Mouse (Mus musculus) midbrain, embryonic 10.5 days (tissue): ENCODE measurements around the gene Rev3l. TPM values are rescaled to one million over a fixed set of nuclear protein-coding genes. Genes with fewer than 3 reads are reported as not detected.
"Not testable (repeated sequence)": the region's sequence is repeated elsewhere in the genome, so short reads cannot be mapped to it uniquely, and the experiment has no call there.

ENCODE experiments used
- DNase-seq: peaks from one replicate; pipeline ENCODE4 v3.0.0-alpha.2; 2017; ENCODE audit warnings: low spot score
- H3K27ac ChIP-seq: fragments of 300-500 bp; sonication (generic); replicated peaks from 2 replicates; pipeline ENCODE4 v1.5.1; 2016; ENCODE audit warnings: mild to moderate bottlenecking
- H3K27me3 ChIP-seq: fragments of 300-500 bp; sonication (generic); 2 replicates; pipeline ENCODE4 v1.6.1; 2016; ENCODE audit warnings: low read depth, mild to moderate bottlenecking; ENCODE audit not compliant: poor library complexity, severe bottlenecking
- H3K36me3 ChIP-seq: fragments of 300-500 bp; sonication (generic); 2 replicates; pipeline ENCODE4 v1.6.1; 2016; ENCODE audit warnings: mild to moderate bottlenecking, moderate library complexity
- H3K4me1 ChIP-seq: fragments of 300-500 bp; sonication (generic); 2 replicates; pipeline ENCODE4 v1.6.1; 2016
- H3K4me3 ChIP-seq: fragments of 300-500 bp; sonication (generic); 2 replicates; pipeline ENCODE4 v1.5.1; 2016; ENCODE audit warnings: mild to moderate bottlenecking, moderate library complexity
- H3K9me3 ChIP-seq: fragments of 300-500 bp; sonication (generic); replicated peaks from 2 replicates; pipeline ENCODE4 v1.6.1; 2016; ENCODE audit warnings: mild to moderate bottlenecking
- WGBS: fragments of 180-500 bp; shearing (Covaris S2); methylation state at CpG from one replicate; pipeline ENCODE4 v1.1.7; 2016; 5-methylcytosine and 5-hydroxymethylcytosine counted together
- polyA plus RNA-seq: library from polyadenylated mRNA; unstranded; fragments of >200 nt; fragmentation: Nextera tagmentation; extraction: Ambion mirVana; gene quantifications from 2 replicates; pipeline ENCODE4 v1.2.1, GENCODE M21; 2016

The Rev3l gene
- polyA plus RNA-seq, 1 experiment from 2014 or later: 8.4 TPM

GRCm38 (mm10) chr10:39842621-39843020 is 110.7 kb downstream of the Rev3l start:
- WGBS: 92% methylated on average over 1 of the region's 1 CpGs
- Histone ChIP-seq H3K36me3 (peaks cover 78% of the 10 kb centered on the region), H3K27ac (no peak overlapping the region), H3K4me1 (no peaks in the 10 kb centered on the region), H3K27me3 (no peaks in the 10 kb centered on the region), H3K9me3 (no peaks in the 10 kb centered on the region), H3K4me3 (no peak overlapping the region)
- DNase-seq: no peak

- H3K4me3 ChIP-seq: no peak overlapping the region
- DNase-seq: no peak
- no peaks in the 10 kb centered on the region for H3K27me3 ChIP-seq
- H3K27ac ChIP-seq: no peak overlapping the region
- 86% methylated on average over 2 of the region's 2 CpGs for WGBS
- no peaks in the 10 kb centered on the region for H3K4me1 ChIP-seq
- peaks cover 69% of the 10 kb centered on the region for H3K36me3 ChIP-seq
- no peaks in the 10 kb centered on the region for H3K9me3 ChIP-seq
These were observed 133.6 kb downstream of the Rev3l start for GRCm38 (mm10) chr10:39865509-39865908.

DNA sequence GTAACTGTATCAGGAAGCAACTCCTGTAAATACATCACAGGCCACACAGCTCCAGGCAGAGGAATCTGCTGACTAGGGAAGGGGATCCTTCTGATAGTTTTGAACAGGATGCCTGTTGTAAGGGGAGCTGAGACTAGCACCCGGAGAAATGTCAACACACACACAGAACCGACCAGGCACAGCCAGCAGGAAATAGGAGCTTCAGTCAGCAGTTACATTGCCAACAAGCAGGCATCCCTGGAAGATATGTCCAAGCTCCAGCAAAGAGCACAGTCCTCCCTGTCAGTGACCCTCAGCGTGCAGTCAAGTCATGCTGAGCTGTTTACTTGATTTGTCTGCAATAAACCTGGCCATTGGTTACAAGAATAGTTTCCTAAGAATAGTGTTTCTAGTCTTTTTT is 156.7 kb downstream of the Rev3l start:
- DNase-seq: no peak
- H3K27ac ChIP-seq: no peak overlapping the region
- peaks cover 10% of the 10 kb centered on the region for H3K4me1 ChIP-seq
- no peak overlapping the region for H3K4me3 ChIP-seq
- H3K27me3 ChIP-seq: no peaks in the 10 kb centered on the region
- 70% methylated on average over 3 of the region's 3 CpGs for WGBS
- peaks cover 11% of the 10 kb centered on the region for H3K36me3 ChIP-seq
- H3K9me3 ChIP-seq: no peaks in the 10 kb centered on the region

- no peaks in the 10 kb centered on the region for H3K9me3 ChIP-seq
- no peak overlapping the region for H3K27ac ChIP-seq
- WGBS: 75% methylated on average over 11 of the region's 11 CpGs
- peaks cover 13% of the 10 kb centered on the region for H3K36me3 ChIP-seq
- no peak for DNase-seq
- peaks cover 23% of the 10 kb centered on the region for H3K4me1 ChIP-seq
- no peaks in the 10 kb centered on the region for H3K27me3 ChIP-seq
- no peak overlapping the region for H3K4me3 ChIP-seq
These were observed 162.1 kb downstream of the Rev3l start for GRCm38 (mm10) chr10:39893702-39894697.

DNA sequence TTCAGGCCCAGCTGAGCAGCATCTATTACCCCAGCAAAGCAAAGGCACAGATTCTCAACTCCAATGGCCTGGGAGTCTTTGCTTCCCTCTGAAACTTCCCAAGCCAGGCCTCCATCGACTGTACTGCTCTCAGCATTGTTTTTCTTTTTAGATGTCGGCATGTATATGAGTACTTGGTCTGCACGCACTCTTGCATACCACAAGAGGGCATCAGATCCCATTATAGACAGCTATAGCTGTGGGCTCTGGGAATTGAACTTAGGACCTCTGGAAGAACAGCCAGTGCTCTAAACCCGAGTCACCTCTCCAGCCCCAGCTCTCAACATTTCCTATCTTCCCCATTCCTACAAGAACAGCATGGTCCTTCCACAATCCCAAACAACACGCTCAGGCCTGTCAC is 164.6 kb downstream of the Rev3l start:
- H3K4me3 ChIP-seq: no peak overlapping the region
- peaks cover 25% of the 10 kb centered on the region for H3K4me1 ChIP-seq
- peaks cover 7% of the 10 kb centered on the region; the same call in 1 of the 2 replicates for H3K36me3 ChIP-seq
- WGBS: 84% methylated on average over 5 of the region's 5 CpGs
- no peak overlapping the region for H3K27ac ChIP-seq
- H3K9me3 ChIP-seq: no peaks in the 10 kb centered on the region
- DNase-seq: no peak
- no peaks in the 10 kb centered on the region for H3K27me3 ChIP-seq

- Histone ChIP-seq H3K4me1 (peaks cover 19% of the 10 kb centered on the region), H3K4me3 (peak within 1 kb of the TSS; percentile 89), H3K36me3 (no peaks in the 10 kb centered on the region), H3K27me3 (no peaks in the 10 kb centered on the region), H3K9me3 (no peaks in the 10 kb centered on the region), H3K27ac (peak within 1 kb of the TSS; percentile 98)
- peak; percentile 92 for DNase-seq
- WGBS: 1% methylated on average over 41 of the region's 41 CpGs
These were observed 167.0 kb downstream of the Rev3l start, which contains the start of gene Mfsd4b4 for GRCm38 (mm10) chr10:39898874-39899371. TSS of gene Mfsd4b4 (minus strand) at chr10:39899238.

DNA sequence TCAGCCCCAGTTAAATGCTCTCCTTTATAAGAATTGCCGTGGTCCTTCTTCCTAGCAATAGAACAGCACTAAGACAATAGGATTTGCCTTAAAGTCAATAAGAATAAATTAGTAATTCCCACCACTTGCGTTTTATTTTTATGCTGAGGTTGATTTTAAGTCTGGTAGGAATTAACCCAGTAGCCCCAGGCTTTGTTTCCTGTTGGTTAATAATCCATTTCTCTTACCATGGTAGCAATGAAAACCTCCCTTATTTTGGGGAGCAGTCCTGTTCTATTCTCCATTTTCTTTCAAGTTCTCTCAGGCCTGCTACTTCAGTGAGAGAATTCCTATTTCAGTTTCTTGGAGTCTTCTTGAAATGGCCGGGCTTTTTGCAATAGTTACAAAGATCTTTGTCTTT is 172.3 kb downstream of the Rev3l start:
- Histone ChIP-seq H3K4me1 (peaks cover 5% of the 10 kb centered on the region), H3K27me3 (no peaks in the 10 kb centered on the region), H3K4me3 (no peak overlapping the region), H3K9me3 (no peaks in the 10 kb centered on the region), H3K27ac (no peak overlapping the region), H3K36me3 (no peaks in the 10 kb centered on the region)
- 76% methylated on average over 3 of the region's 3 CpGs for WGBS
- no peak for DNase-seq

- H3K27ac ChIP-seq: no peak overlapping the region
- WGBS: 79% methylated on average over 10 of the region's 10 CpGs
- no peaks in the 10 kb centered on the region for H3K36me3 ChIP-seq
- no peaks in the 10 kb centered on the region for H3K27me3 ChIP-seq
- DNase-seq: no peak
- H3K4me1 ChIP-seq: no peaks in the 10 kb centered on the region
- no peaks in the 10 kb centered on the region for H3K9me3 ChIP-seq
- H3K4me3 ChIP-seq: no peak overlapping the region
These were observed 175.1 kb downstream of the Rev3l start for GRCm38 (mm10) chr10:39906799-39907658.

DNA sequence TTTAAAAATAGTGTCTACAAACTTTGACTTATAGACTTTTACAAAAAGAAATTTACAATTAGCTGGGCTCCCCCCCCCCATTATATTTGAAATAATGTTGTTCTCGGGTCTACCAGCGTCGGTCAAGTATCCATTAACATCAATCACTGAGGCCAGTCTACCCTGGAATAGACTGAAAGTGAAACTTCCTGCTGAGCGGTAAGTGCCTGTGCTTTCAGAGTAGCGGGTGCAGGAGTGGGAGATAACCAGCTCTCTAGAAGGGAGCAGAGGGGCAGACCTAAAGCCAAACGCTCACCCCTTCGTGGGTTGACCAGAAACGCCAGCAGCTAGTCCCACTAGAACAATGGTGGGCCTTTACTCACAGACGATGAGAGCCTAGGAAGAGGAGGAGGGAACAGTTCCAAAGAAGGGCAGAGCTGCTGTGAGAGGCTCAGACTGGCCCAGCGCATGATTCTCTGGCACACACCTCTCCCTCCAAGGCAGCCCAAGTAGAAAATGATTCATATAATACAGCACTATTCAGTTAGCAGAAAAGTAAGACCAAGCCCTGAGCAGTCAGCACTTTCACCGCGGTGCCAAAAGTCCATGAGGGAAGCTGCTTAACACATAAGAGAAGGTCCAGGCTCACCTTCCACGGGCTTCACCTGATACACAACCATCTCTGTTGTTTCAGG is 177.0 kb downstream of the Rev3l start:
- H3K27me3 ChIP-seq: no peaks in the 10 kb centered on the region
- WGBS: 79% methylated on average over 13 of the region's 13 CpGs

DNA sequence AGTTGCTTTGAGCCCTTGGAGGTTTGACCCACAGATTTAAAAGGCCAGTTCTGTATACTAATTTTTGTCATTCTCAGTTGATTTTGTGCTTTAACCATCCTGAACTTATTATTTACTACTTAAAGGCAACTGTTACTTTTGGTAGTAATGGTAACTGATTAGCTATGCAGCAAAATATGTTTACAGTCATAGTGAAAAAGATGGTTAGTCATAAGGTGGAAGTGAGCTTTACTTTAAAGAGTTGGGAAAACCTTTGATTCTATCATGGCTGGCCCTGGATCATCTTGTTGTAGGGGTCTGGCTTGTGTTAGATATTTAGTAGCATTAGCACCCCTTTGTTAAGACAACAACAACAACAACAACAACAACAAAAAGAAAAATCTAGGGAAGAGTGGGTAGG is 180.7 kb downstream of the Rev3l start:
- DNase-seq: no peak
- no peaks in the 10 kb centered on the region for H3K4me1 ChIP-seq
- no peaks in the 10 kb centered on the region for H3K9me3 ChIP-seq
- no peak overlapping the region for H3K27ac ChIP-seq
- H3K36me3 ChIP-seq: no peaks in the 10 kb centered on the region
- H3K27me3 ChIP-seq: no peaks in the 10 kb centered on the region
- H3K4me3 ChIP-seq: no peak overlapping the region

More for the DNA sequence above, 177.0 kb downstream of the Rev3l start:
- Histone ChIP-seq H3K36me3 (no peaks in the 10 kb centered on the region), H3K27ac (no peak overlapping the region), H3K9me3 (no peaks in the 10 kb centered on the region), H3K4me1 (no peaks in the 10 kb centered on the region), H3K4me3 (no peak overlapping the region)
- no peak for DNase-seq

DNA sequence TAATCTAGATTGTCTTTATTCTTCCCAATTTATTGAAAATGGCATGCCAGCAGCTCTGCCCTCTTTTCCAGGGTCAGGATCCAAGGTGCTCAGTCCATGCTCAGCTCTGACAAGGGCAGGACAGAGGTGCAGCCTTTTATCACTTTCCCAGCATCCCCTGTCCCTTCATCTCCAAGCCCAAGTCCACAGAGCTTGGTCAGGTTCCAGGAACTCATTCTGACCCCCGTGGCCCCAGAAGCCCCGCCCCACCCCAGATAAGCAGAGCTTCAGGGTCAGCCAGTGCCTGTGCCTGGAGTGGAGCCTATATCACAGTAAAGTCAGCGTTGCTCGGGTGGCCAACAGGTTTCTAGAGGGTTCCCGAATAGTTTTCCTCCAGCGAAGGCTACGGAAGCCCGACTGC is 192.6 kb downstream of the Rev3l start:
- H3K36me3 ChIP-seq, H3K9me3 ChIP-seq, H3K27ac ChIP-seq, H3K4me1 ChIP-seq, DNase-seq, H3K4me3 ChIP-seq: not testable (repeated sequence)
- WGBS: 74% methylated on average over 8 of the region's 8 CpGs
- peaks cover 39% of the 10 kb centered on the region for H3K27me3 ChIP-seq
